Mouse (Mus musculus): ENCODE data around the gene Rnaseh2a. TPM values are rescaled to one million over a fixed set of nuclear protein-coding genes. Genes with fewer than 3 reads are reported as not detected.
A peak's percentile ranks its signal among the peaks of the same experiment; 100 is the strongest.

The Rnaseh2a gene
- total RNA-seq, 2 experiments from 2014 or later, result 43.4 to 47.3 TPM

- H3K4me3 ChIP-seq, result peak overlapping the region; percentile 71
- intact Hi-C loops (cut with DNase I), result loop anchor here (1.0 kb wide), 1 partner anchor 17 kb away; no protein-coding TSS in a partner anchor
- TF ChIP-seq CTCF (IDR thresholded peaks at IDR 0.05), result no peak
- H3K27ac ChIP-seq, result peak overlapping the region; percentile 54
- no peak for DNase-seq (ENCODE audit: extremely low spot score in 1 of 2, low spot score in 2 of 2)
Measured at GRCm38 (mm10) chr8:84990836-84991235, 21.3 kb upstream of the Rnaseh2a start.

- intact Hi-C loops (cut with DNase I), result loop anchor here (1.0 kb wide), 1 partner anchor 16 kb away; no protein-coding TSS in a partner anchor
- H3K4me3 ChIP-seq, result peak within 1 kb of the TSS; percentile 71
- H3K27ac ChIP-seq, result peak within 1 kb of the TSS; percentile 82
- peak; percentile 70 for TF ChIP-seq CTCF (IDR thresholded peaks at IDR 0.05)
- DNase-seq (ENCODE audit: extremely low spot score in 1 of 2, low spot score in 2 of 2), result peak; percentile 95 to 96
Measured at GRCm38 (mm10) chr8:84990349-84990748, 20.8 kb upstream of the Rnaseh2a start, which contains the start of gene Hook2. Gene Hook2, plus strand, starts transcription at chr8:84990603.

- H3K27ac ChIP-seq, result peak overlapping the region; percentile 82
- peak overlapping the region; percentile 71 for H3K4me3 ChIP-seq
- peak; percentile 66 for TF ChIP-seq CTCF (IDR thresholded peaks at IDR 0.05)
- intact Hi-C loops (cut with DNase I), result loop anchor here (1.0 kb wide), 1 partner anchor 16 kb away; no protein-coding TSS in a partner anchor
- peak; percentile 86 to 88 for DNase-seq (ENCODE audit: extremely low spot score in 1 of 2, low spot score in 2 of 2)
Measured at GRCm38 (mm10) chr8:84989810-84990209, 20.2 kb upstream of the Rnaseh2a start.

GRCm38 (mm10) chr8:84989311-84989731 lies 19.8 kb upstream of the Rnaseh2a start:
- H3K4me3 ChIP-seq, result peak overlapping the region; percentile 71; the same call in 1 of the 2 replicates

GRCm38 (mm10) chr8:84987903-84988302 lies 18.3 kb upstream of the Rnaseh2a start:
- DNase-seq (ENCODE audit: extremely low spot score in 1 of 2, low spot score in 2 of 2), result no peak
- Histone ChIP-seq H3K27ac (no peak overlapping the region), H3K4me3 (no peak overlapping the region)
- no peak for TF ChIP-seq CTCF (IDR thresholded peaks at IDR 0.05)
- intact Hi-C loops (cut with DNase I), result no loop called here

More at GRCm38 (mm10) chr8:84989311-84989731, 19.8 kb upstream of the Rnaseh2a start:
- TF ChIP-seq CTCF (IDR thresholded peaks at IDR 0.05), result no peak
- H3K27ac ChIP-seq, result peak overlapping the region; percentile 82
- no peak for DNase-seq (ENCODE audit: extremely low spot score in 1 of 2, low spot score in 2 of 2)
- intact Hi-C loops (cut with DNase I), result no loop called here

GRCm38 (mm10) chr8:84987388-84987787 lies 17.8 kb upstream of the Rnaseh2a start:
- intact Hi-C loops (cut with DNase I), result no loop called here
- no peak for TF ChIP-seq CTCF (IDR thresholded peaks at IDR 0.05)
- H3K27ac ChIP-seq, result no peak overlapping the region
- DNase-seq (ENCODE audit: extremely low spot score in 1 of 2, low spot score in 2 of 2), result no peak
- no peak overlapping the region for H3K4me3 ChIP-seq

- TF ChIP-seq CTCF (IDR thresholded peaks at IDR 0.05), result no peak
- Histone ChIP-seq H3K27ac (peak overlapping the region; percentile 91), H3K4me3 (peak overlapping the region; percentile 60)
- intact Hi-C loops (cut with DNase I), result loop anchor here (1.0 kb wide), 1 partner anchor 8 kb away; the partner anchor contains the start of gene Junb
- DNase-seq (ENCODE audit: extremely low spot score in 1 of 2, low spot score in 2 of 2), result no peak
Measured at GRCm38 (mm10) chr8:84986379-84986945, 16.9 kb upstream of the Rnaseh2a start.

GRCm38 (mm10) chr8:84985684-84986378 lies 16.3 kb upstream of the Rnaseh2a start:
- Histone ChIP-seq H3K4me3 (peak overlapping the region; percentile 60), H3K27ac (peak overlapping the region; percentile 91)
- peak; percentile 93 to 96 for DNase-seq (ENCODE audit: extremely low spot score in 1 of 2, low spot score in 2 of 2)
- TF ChIP-seq CTCF (IDR thresholded peaks at IDR 0.05), result no peak
- intact Hi-C loops (cut with DNase I), result loop anchor here (1.0 kb wide), 1 partner anchor 8 kb away; the partner anchor contains the start of gene Junb

- TF ChIP-seq CTCF (IDR thresholded peaks at IDR 0.05), result no peak
- peak overlapping the region; percentile 60 for H3K4me3 ChIP-seq
- no peak for DNase-seq (ENCODE audit: extremely low spot score in 1 of 2, low spot score in 2 of 2)
- intact Hi-C loops (cut with DNase I), result no loop called here
- peak overlapping the region; percentile 91 for H3K27ac ChIP-seq
Measured at GRCm38 (mm10) chr8:84985049-84985683, 15.6 kb upstream of the Rnaseh2a start.

- intact Hi-C loops (cut with DNase I), result no loop called here
- Histone ChIP-seq H3K27ac (peak overlapping the region; percentile 91), H3K4me3 (peak overlapping the region; percentile 60)
- no peak for DNase-seq (ENCODE audit: extremely low spot score in 1 of 2, low spot score in 2 of 2)
- no peak for TF ChIP-seq CTCF (IDR thresholded peaks at IDR 0.05)
Measured at GRCm38 (mm10) chr8:84984294-84985048, 14.9 kb upstream of the Rnaseh2a start.

- no peak for TF ChIP-seq CTCF (IDR thresholded peaks at IDR 0.05)
- no peak for DNase-seq (ENCODE audit: extremely low spot score in 1 of 2, low spot score in 2 of 2)
- intact Hi-C loops (cut with DNase I), result no loop called here
- Histone ChIP-seq H3K27ac (no peak overlapping the region), H3K4me3 (no peak overlapping the region)
Measured at GRCm38 (mm10) chr8:84982499-84983011, 13.0 kb upstream of the Rnaseh2a start.
